In the genomic region with DNA sequence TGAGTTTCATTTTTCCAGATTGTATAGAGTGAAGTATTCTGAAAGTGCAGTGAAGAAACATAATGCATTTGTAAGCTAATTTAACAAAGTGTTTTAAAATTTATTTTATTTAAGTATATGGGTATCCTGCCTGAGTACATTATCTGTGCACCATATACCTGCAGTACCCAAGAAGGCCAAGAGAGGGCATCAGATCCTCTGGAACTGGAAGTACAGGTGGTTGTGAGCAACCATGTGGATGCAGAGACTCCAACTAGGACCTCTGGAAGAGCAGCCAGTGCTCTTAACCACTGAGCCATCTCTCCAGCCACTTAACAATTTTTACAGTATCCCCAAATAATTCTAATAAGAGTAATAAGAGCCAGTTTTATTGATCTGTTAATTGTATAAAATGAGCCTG, we compare ENCODE assay signal across 10 mouse cellular contexts.
DNase-seq lines count a peak whose midpoint lies in the region; ATAC-seq and TF ChIP-seq lines count a peak whose summit lies in the region.
"Had no signal": no experiment of that assay in that cellular context is flagged by ENCODE, and none has a peak within 500 bp of the region (broad histone marks: within the 10 kb centered on the region; RNA-seq: fewer than 3 reads in every experiment).

No protein-coding gene starts in this region.

- TF ChIP-seq POLR2A in bone marrow, adult 2 months (IDR thresholded peaks at IDR 0.05; ENCODE audit: borderline replicate concordance, control insufficient read depth, low read depth, low read length): no peak

- ATAC-seq in cerebellum, adult (ENCODE audit: insufficient number of reproducible peaks, low FRiP score, low TSS enrichment): no peak

- peak; percentile 26; the same call in 1 of the 2 replicates for TF ChIP-seq CTCF in bone marrow, adult 2 months (IDR thresholded peaks at IDR 0.05; ENCODE audit: control insufficient read depth, insufficient read depth, low read length)

- no peak overlapping the region for H3K4me3 ChIP-seq in bone marrow, adult 2 months (replicated peaks; ENCODE audit: control insufficient read depth, low read depth, low read length)
- H3K4me3 ChIP-seq: heart, embryonic 13.5 days; midbrain, embryonic 12.5 days had no signal

- H3K27ac ChIP-seq in bone marrow, adult 2 months (ENCODE audit: control insufficient read depth, insufficient read depth, low read depth, low read length, poor library complexity): no peak overlapping the region
- H3K27ac ChIP-seq: heart, embryonic 13.5 days; midbrain, embryonic 12.5 days had no signal

- H3K4me1 ChIP-seq in bone marrow, adult 2 months (ENCODE audit: control insufficient read depth, insufficient read depth, low read length): no peaks in the 10 kb centered on the region; the same call in 1 of the 2 replicates
- H3K4me1 ChIP-seq: heart, embryonic 13.5 days had no signal

- DNase-seq in cerebellum, postnatal 10 days: peak; percentile 38 to 45
- DNase-seq in 416B (ENCODE audit: low read depth): peak; percentile 49
- peak; percentile 18 for DNase-seq in lung, postnatal 10 days
- peak; percentile 69 for DNase-seq in thymus, postnatal 4 days
- no peak for DNase-seq in layer of hippocampus, adult 9-10 months (ENCODE audit: low spot score)
- DNase-seq in right cerebral cortex, postnatal 14 days: no peak

Comparison
In these comparisons a context has a peak if more than half of its experiments do, and no peak if none do; other contexts are left out.
1. DNase-seq: peak in cerebellum, postnatal 10 days (2 of 2), 416B (single experiment), lung, postnatal 10 days (single experiment) and thymus, postnatal 4 days (single experiment); none in layer of hippocampus, adult 9-10 months (single experiment) and right cerebral cortex, postnatal 14 days (single experiment).